Mouse (Mus musculus) left cerebral cortex, postnatal 10 days (tissue): Measurements from ENCODE around the gene St8sia1. TPM values are rescaled to one million over a fixed set of nuclear protein-coding genes. Genes with fewer than 3 reads are reported as not detected.
A peak's percentile ranks its signal among the peaks of the same experiment; 100 is the strongest.

ENCODE experiments used
- DNase-seq, 2 experiments: peaks; one replicate each; pipeline ENCODE4 v3.0.0; 2021 to 2022; ENCODE audit warnings: low spot score in 2 of 2, mixed read lengths in 1 of 2; ENCODE audit errors: extremely low spot score in 1 of 2
- intact Hi-C: fragments of 180-260 bp; cut with DNase I; formaldehyde crosslinking; loops from one replicate; pipeline ENCODE4 v1.15.1; 2025
- total RNA-seq, 2 experiments: library from RNA; stranded (reverse); gene quantifications; 2 replicates each; pipeline ENCODE4 v1.2.3; 2021

Gene St8sia1
- total RNA-seq, 2 experiments from 2014 or later = 21.7 to 24.4 TPM

DNA sequence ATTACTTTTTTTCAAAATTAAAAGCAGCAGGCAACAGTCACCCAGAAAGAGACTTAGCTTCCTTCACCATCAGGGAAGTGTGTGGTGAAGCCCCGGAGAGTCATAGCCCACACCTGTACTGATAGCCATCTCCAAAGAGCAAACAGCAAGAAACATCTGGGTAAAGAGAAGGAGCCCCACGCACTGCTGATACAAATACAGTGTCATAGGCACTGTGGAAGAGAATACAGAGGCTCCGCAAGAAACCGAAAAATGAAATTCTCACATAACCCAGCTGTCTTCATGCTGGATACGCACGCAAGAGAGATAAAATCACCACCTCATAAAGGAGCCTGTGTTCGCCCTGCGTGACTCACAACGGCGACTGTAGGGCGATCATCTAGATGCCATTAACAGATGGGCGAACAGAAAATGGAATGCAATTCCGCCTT, 46.8 kb downstream of the St8sia1 start:
- intact Hi-C loops = no loop called here
- no peak for DNase-seq

DNA sequence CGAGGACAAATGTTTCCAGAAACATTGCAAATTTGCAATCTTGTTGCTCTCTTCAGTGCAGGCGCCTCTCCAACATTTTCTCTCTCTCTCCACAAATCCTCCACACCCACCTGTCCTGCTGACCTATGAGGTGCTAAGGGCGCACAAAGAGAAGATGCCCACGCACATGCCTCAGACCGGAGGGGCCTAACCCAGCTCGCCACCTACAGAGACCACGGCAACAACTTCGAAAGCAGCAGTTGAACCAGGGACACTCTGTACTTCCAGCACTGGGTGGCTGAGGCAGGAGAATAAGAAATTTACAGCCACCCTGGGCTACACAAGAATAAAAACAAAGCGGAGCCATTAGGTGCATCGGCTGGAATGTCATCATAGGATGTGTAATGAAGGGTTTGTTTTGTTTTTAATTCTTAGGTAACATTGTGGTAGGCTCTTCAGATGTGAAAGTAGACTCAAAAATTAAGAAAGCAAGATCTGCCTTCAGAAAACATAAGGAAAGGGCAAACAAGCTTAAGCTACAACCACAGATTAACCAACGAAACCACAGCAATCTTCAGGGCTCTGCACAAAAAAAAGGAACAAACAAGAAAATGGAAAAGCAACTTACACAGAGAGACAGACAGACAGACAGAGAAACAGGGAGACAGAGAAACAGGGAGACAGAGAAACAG, 47.8 kb downstream of the St8sia1 start:
- intact Hi-C loops = no loop called here
- no peak for DNase-seq

DNA sequence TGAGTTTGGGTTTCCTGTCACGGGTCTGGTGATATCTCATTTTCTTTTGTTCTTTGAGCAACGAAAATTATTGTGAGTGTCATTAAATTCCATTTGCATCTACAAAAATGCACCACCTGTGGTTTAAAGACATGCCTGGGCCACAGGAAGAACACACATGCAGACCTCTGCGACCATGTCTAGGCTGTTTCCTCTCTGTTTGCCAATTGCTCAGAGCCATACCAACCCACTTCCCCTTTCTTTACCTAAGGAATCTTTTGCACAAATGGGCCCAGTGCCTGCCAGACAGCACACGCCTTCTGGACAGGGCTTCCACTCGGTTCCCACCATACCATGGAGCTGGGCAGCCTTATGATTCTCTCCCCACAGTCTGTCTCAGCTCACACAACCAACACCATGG, 48.8 kb downstream of the St8sia1 start:
- no peak for DNase-seq
- intact Hi-C loops = no loop called here

DNA sequence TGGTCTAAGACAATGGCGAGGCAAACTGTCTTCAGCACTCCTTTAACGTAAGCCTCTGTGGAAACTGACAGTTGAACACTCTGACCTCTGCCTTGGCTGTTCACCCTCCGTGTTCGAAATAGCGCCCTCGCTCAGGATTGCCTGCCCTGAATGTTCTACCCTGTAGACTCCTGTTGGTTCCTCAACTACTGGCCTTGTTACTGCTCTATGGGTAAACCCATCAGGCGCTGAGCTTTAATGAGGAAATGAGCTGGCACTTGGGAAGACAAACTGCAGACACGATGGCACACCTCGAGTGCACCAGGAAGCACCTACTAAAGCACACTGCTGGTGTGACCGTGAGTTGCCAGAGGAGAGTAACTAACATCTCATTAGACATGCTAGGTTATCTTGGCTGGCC, 49.6 kb downstream of the St8sia1 start:
- DNase-seq = no peak

DNA sequence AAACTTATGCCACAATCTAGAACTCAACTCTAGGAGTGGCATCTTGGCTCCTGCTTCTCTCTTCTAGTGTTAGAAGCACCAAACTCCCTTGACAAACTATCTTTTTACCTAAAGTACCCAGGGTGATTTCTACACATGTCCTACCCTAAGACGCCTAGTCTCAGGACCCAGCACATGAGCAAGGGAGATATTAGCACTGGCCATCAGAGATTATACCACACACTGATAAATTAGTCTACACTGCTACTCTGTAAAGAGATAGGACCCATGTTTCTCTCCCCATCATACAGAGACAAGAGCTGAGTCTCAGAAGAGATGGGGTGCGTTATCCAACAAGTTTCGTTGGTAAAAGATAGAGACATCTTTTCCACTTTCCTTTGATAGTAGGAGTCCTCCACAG, 53.0 kb downstream of the St8sia1 start:
- intact Hi-C loops = no loop called here
- no peak for DNase-seq

More for the DNA sequence above, 49.6 kb downstream of the St8sia1 start:
- intact Hi-C loops = no loop called here

DNA sequence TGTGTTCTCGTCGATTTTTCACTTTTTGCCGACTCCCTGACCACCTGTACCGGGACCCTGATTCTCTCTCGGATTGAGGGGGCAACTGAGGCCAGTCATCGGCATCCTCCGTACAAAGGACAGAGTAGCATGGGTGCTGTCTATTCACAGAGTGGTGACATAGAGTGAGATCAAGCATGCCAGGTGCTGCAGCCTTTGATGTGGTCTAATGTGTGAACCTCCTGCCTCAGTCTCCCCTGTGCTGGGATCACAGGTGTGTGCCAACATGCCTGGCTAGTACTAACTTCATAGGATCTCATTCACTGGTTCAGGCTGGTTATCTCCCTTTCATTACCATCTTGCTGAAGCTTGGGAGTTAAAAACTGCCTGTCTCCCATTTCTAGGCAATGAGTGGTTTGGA, 53.5 kb downstream of the St8sia1 start:
- intact Hi-C loops = no loop called here
- no peak for DNase-seq

DNA sequence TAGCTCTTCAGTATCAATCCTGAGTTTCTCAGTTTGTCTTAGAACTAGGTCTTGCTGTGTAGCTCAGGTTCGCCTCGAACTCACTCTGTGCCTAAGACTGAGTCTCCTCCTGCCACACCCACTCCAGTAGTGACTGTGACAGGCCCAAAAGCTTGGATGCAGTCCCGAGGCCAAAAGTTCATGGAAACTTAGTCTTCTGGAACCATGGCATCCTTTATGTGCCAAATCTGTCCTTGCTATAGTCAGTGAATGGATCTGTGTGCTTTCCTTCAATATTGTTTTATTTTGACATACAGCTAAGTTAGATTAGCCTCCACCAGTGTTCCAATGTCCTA, 54.5 kb downstream of the St8sia1 start:
- intact Hi-C loops = no loop called here
- no peak for DNase-seq

DNA sequence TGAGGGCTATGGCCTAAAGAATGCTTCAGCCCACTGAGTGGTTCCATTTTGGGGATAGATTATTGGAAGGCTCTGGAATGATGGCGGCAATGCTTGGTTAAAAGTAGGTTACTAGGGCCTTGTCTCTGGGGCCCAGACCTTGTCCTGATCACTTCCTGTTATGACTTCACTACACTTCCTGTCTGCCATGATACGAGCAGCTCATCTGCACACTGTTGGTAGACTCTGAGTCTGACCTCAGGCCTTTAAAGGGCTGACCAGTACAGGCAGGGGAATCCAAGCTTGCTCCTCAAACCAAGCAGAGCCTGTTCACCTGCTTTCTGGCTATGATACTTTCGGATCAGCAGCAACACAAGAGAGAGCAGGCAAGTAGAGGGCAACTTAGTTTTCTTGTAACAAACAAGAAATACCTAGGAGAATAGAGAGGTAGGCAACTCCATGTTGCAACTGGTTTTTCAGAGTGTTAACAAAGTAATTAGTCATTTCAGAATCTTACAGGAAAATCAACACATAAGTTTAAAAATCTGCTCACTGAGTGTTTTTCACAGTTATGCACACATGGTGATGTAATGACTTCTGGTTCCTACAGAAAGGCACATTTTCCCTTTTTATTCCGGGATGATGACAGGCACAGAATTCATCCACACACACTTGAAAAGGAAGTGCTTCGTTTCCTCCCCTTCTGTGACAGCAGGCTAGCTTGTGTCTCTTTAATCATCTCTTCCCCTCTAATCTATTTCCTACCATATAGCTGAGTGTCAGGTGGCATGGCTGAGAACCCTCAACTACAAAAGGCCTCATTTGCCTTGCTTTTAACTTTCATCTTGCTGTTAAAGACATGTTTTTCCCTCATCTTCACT, 55.1 kb downstream of the St8sia1 start:
- intact Hi-C loops = no loop called here
- no peak for DNase-seq

DNA sequence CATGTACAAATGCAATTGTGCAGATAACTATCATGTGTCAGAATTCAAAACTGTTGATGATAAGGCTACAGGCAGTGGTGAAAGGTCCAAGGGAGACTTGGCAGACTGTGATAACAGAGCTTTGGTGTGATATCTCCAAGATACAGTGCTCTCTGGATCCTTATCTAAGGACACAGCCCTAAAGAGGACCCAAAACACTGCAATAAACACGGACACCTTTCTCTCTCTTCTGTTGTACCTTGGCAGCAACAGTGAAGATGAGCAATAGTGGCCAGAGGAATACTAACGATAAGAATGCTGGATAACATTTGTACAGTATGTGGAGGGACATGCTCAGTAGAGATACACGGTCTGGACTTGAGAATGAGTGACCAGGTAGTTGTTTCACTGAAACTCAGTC, 55.8 kb downstream of the St8sia1 start:
- no peak for DNase-seq
- intact Hi-C loops = no loop called here

DNA sequence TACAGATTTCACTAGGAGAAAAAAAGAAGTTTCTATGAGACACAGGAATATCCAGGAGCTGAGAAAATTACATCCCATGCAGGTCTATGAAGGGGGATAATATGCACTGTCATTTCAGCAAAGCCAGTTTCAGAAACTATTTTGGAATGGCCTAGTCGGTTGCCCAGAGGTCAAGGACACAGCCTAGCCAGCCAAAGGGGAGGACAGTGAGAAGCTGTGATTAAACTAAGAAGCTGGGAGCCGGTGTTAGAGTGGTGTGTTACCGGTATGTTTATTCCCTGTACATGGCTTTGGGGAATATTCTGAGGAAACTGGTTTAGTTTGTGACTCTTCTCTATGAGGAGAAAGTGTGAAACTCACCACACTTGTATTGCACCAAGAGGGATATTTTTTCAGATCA, 68.9 kb downstream of the St8sia1 start:
- DNase-seq = no peak
- intact Hi-C loops = no loop called here

DNA sequence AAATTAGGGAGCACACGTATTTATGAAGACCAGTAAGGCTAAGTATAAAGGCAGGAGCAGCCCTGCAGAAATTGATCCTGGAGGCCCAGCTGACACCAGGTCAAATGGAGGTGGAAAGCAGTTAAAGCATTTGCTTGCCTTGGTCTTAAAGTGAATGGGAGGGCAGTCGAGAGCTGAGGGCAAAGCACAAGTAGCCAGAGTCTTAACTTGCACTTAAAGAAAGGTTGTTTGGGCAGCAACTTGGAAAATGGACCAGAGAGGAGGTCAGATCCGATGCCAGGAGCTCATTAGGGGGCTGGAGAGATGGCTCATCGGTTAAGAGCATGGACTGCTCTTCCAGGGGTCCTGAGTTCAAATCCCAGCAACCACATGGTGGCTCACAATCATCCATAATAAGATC, 70.5 kb downstream of the St8sia1 start:
- DNase-seq = no peak
- intact Hi-C loops = no loop called here

DNA sequence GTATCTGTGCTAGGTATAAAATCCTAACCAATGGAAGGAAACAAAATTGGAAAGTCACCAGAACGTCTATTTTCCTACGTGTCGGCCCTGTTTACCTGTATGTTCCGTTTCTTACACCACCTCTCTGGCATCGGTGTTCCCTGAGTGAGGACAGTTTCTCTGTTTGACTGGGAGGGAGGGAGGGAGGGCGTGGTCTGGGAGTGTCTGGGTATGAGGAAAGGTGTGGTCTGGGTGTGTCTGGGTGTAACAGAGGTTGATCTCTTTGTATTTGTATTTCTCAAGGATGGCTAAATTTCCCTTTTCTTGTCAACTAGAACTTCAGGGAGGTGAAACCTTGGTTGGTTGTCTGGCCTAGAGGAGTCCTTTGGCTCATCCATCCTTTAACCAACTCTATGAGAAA, 73.9 kb downstream of the St8sia1 start:
- DNase-seq = no peak
- intact Hi-C loops = no loop called here

DNA sequence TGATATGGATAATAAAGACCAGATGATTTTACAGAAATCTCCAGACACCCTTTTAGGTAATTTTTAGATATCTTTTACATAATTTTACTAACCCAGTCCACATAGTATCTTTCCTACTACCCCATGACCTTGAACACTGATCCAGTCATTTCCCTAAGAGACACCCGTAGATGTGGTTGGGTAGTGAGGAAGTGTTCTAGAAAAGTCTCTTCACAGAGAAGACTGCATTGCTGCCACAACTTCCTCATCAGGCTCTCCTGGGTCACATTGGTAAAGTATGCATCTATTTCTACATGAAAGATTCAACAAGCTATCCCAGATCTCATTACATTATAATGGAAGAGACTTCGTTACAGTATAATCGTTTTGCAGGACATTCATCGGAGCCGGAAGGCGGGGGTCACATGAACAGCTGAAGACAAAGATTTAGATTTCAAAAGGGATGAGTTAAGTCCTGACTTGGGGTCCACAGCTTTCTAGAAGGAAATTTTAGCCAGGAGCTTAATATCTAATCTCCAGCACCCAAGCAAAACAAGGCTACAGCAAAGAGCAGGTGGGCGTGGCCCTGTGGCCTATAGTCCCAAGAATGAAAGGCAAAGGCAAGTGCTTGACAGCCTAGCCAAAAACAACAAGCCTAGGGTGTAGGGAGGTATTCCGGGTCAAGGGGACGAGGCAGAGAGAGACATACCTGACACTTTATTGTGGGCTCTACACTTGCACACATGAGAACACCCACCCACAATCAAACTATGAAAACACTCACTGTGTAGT, 75.1 kb downstream of the St8sia1 start:
- intact Hi-C loops = no loop called here
- DNase-seq = no peak

DNA sequence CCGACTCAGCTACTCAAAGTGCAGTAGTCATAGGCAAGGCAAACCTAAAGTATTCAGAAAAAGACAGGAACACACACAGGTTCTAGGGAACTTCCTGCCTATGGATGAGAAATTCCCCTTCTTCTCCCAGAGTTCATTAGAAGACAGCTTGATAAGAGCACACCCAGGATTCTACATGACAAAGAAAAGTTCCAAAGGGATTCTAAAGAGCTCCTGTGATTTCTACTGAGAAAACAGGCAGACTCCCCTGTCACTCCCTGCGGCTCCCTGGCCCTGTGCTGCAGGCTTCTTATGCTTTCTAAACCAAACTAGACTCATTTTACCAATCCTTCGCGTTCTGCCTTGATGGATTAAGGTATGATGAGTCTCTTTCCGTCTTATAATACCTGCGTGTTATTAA, 75.9 kb downstream of the St8sia1 start:
- DNase-seq = no peak
- intact Hi-C loops = no loop called here

DNA sequence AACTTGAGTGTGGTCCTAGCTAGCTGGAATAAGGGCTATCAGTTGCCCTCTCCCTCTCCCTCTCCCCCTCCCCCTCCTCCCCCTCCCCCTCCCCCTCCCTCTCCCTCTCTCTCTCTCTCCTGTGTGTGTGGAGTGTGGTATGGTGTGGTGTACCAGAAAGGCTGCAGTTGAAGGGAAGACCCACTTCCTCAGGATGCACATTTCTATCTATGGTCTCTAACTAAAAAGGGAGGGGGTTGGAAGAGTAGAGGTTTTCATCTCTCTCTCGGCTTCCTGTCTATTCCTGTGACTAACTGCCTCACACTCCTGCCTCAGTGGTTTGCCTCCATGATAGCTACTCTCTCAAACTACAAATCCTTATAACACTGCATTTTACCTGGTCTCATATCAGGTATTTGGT, 76.9 kb downstream of the St8sia1 start:
- intact Hi-C loops = no loop called here
- no peak for DNase-seq

DNA sequence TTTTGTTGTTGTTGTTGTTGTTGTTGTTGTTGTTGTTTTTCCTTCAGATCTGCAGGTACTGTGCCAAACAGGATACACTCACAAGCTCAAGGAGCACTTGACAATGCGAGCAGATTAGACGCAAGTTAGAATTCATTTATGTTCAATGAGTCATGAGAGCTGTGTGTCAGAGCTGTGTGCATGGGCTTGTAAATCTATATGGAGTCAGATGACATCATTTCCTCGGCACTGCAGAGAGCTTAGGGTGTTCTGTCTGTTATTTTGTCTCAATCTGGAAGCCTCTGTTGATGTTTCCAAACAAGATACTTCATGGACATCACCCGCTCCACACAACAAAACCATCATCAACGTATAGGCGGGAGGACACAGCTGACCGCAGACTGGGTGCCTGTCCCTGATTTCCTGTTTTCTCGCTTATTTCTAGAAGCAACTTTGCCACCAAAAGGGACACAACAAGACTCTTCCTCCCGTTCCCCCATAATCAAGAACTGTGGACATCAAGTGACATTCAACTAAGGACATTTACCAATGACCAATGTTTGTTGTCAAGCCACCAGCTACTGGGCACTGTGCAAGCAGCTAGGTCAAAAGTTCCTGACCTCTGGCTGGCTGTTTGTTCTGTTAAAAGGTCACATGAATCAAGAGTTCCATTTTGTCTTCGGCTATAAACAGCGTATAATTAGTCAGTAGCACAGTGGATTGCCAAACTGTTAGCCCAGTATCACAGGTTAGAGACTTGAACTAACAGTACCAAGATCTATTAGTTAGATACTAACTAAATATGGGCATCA, 78.7 kb downstream of the St8sia1 start:
- intact Hi-C loops = no loop called here
- DNase-seq = no peak

DNA sequence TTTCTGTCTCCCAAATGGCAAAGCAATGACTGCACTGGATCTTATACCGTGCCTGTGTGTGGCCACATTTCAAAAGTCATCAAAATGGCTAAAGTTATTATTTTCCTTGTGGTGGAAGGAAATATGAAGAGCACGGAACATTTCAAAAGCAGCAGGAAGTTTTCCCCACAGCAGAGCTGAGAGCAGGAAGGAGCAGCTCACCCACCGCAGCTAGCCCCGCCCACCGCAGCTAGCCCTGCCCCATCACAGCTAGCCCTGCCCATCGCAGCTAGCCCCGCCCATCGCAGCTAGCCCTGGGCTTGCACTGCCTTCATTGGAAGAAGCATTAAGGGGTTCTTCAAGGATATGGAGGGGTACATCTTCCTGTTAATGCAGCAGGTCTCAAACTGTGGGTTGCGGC, 80.1 kb downstream of the St8sia1 start:
- intact Hi-C loops = no loop called here

DNA sequence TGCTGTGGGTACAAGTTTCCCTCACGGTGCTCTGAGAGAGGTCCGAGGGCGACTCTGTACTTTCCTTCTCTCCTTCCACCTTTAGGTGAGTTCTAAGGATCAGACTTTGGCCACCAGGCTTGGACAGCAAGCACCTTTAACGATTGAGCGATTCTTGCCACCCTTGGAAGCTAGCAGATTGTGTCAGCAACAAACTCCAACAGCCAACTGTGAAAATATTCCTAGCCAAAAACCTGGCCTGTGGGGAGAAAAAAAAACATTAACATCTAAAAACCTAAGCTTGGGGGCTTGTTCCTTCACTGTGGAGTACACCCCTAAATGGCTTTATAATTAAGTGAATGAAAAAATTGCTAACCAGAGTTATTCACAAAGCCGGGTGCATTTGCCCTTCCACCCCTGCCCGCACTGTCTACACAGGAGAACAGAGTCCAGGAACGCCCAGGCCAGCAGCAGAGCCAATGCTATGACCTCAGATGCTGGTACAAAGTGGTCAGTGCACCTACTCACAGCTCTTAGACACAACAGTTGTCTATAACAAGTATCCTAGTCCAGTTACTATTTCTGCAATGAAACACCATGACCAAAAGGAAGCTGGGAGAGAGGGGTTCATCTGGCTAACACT, 83.3 kb downstream of the St8sia1 start:
- intact Hi-C loops = no loop called here
- DNase-seq = no peak

More for the DNA sequence above, 80.1 kb downstream of the St8sia1 start:
- DNase-seq = peak in 1 of 2 experiments; percentile 66
